Mouse (Mus musculus) central nervous system, embryonic 18 days (tissue): ENCODE data around the gene Zfp949. TPM values are rescaled to one million over a fixed set of nuclear protein-coding genes. Genes with fewer than 3 reads are reported as not detected.

Source experiments
- polyA plus RNA-seq: library from polyadenylated mRNA; depleted of rRNA; stranded (reverse); fragments of >200 nt; gene quantifications from 2 replicates; pipeline ENCODE4 v1.2.3, GENCODE M21; 2012; rRNA removed

The Zfp949 gene
- 13.3 and 14.5 TPM in 2 replicates for polyA plus RNA-seq

GRCm38 (mm10) chr9:88547851-88548613 lies at the start of gene Zfp949:
Gene Zfp949, plus strand, starts transcription at chr9:88548020.

GRCm38 (mm10) chr9:88580591-88580990 lies 32.8 kb downstream of the Zfp949 start, which contains the start of gene Trim43a:
Gene Trim43a, plus strand, starts transcription at chr9:88580891.

Other genes starting within 250 kb of the Zfp949 start
- 1.7 and 1.8 TPM in 2 replicates for gene Nt5e, start 220.8 kb upstream of the Zfp949 start, polyA plus RNA-seq
- gene Snx14, start 109.1 kb upstream of the Zfp949 start, polyA plus RNA-seq, result 42.9 and 46.7 TPM in 2 replicates
- 0.37 and 1.5 TPM in 2 replicates for gene Gm20537, start 91.4 kb upstream of the Zfp949 start, polyA plus RNA-seq
- gene Syncrip, start 65.4 kb upstream of the Zfp949 start, polyA plus RNA-seq, result 36.0 and 48.3 TPM in 2 replicates
- 0.13 and 0.25 TPM in 2 replicates for gene Trim43a, start 32.9 kb downstream of the Zfp949 start, polyA plus RNA-seq
- gene Mthfsl, start 172.3 kb downstream of the Zfp949 start, polyA plus RNA-seq, result 29.3 and 30.1 TPM in 2 replicates
- gene Bcl2a1d, start 183.9 kb downstream of the Zfp949 start, polyA plus RNA-seq, result not detected in 2 replicates